Comparison of ENCODE assay signal across 8 mouse cellular contexts in genomic region chr15:28158771-28159489, GRCm38 (mm10). TPM values are rescaled to one million over a fixed set of nuclear protein-coding genes. Genes with fewer than 3 reads are reported as not detected.
A peak's percentile ranks its signal among the peaks of the same experiment; 100 is the strongest.
DNase-seq lines count a peak whose midpoint lies in the region; ATAC-seq lines count a peak whose summit lies in the region.

No protein-coding gene starts in this region.

- H3K4me2 ChIP-seq in hindbrain, embryonic 15.5 days, result peak overlapping the region; percentile 60

- DNase-seq in cerebellum, postnatal 14 days, result peak; percentile 74 to 82
- DNase-seq in gastrocnemius, adult 8-10 months (ENCODE audit: low spot score in 2 of 2), result peak; percentile 13 to 41
- DNase-seq in left cerebral cortex, postnatal 10 days (ENCODE audit: extremely low spot score in 1 of 2, low spot score in 2 of 2), result peak; percentile 15 to 54
- peak; percentile 57 for DNase-seq in right cerebral cortex, postnatal 14 days
- DNase-seq in c-Kit-positive CD71-positive TER-119-positive erythroid progenitor cells, embryonic 14.5 days (ENCODE audit: low spot score), result no peak

- H3K27me3 ChIP-seq in hindbrain, embryonic 15.5 days, result no peaks in the 10 kb centered on the region

- H3K4me3 ChIP-seq in hindbrain, embryonic 15.5 days, result peak overlapping the region; percentile 34

- H3K9me3 ChIP-seq in hindbrain, embryonic 15.5 days, result no peaks in the 10 kb centered on the region

- intact Hi-C loops in left cerebral cortex, postnatal 10 days (cut with DNase I), result loop anchor here (5.0 kb wide), 2 partner anchors 132 to 237 kb away; partner anchors contain the start of gene Trio

- ATAC-seq in activated CD4-positive, CD25-positive, alpha-beta regulatory T cell, adult 4 months, result peak; percentile 94
- peak; percentile 53; the same call in 1 of the 2 replicates for ATAC-seq in hindbrain, embryonic 15.5 days (ENCODE audit: low FRiP score, low read depth)
- ATAC-seq in megakaryocyte, adult 5-6 weeks (ENCODE audit: poor library complexity, severe bottlenecking), result peak; percentile 96

- WGBS in hindbrain, embryonic 15.5 days, result 2% methylated on average over 19 of the region's 19 CpGs

- peak overlapping the region; percentile 32 for H3K9ac ChIP-seq in hindbrain, embryonic 15.5 days

- H3K36me3 ChIP-seq in hindbrain, embryonic 15.5 days, result no peaks in the 10 kb centered on the region

- H3K4me1 ChIP-seq in hindbrain, embryonic 15.5 days (replicated peaks), result peaks cover 22% of the 10 kb centered on the region

- H3K27ac ChIP-seq in hindbrain, embryonic 15.5 days (replicated peaks), result no peak overlapping the region

RNA-seq across cellular contexts. Expression of gene Dnah5, which starts 44.6 kb away (rescaled TPM):
- polyA plus RNA-seq in activated CD4-positive, CD25-positive, alpha-beta regulatory T cell, adult 4 months (2017; shearing (Covaris generic)), result under 1 TPM in 1 of 2 experiments, not detected in 1; 0.03 TPM
- not detected for total RNA-seq in gastrocnemius, adult 8-10 months (2022)
- polyA plus RNA-seq in hindbrain, embryonic 15.5 days (2015; fragmentation: Nextera tagmentation; extraction: Ambion mirVana), result 0.14 TPM in 2 replicates
- total RNA-seq in left cerebral cortex, postnatal 10 days (2021), result 1 to 10 TPM; 4.3 to 5.4 TPM
- total RNA-seq in megakaryocyte, adult 5-6 weeks (2015), result not detected in 2 replicates
- not detected in 2 replicates for total RNA-seq in megakaryocyte, adult 5-6 weeks (2017)

Comparison
In these comparisons a context has a peak if more than half of its experiments do, and no peak if none do; other contexts are left out.
1. RNA of gene Dnah5, which starts 44.6 kb away (total RNA-seq): 4.3 to 5.4 TPM in left cerebral cortex, postnatal 10 days; not detected in gastrocnemius, adult 8-10 months and not detected in megakaryocyte, adult 5-6 weeks; every median in the first group is over 4 times any median in the second.
2. Peak in every context shown above with its lines, with median percentiles within 50 percentile points of each other: ATAC-seq.